Mouse (Mus musculus): ENCODE results near the gene Chrm3. TPM values are rescaled to one million over a fixed set of nuclear protein-coding genes. Genes with fewer than 3 reads are reported as not detected.
A peak's percentile ranks its signal among the peaks of the same experiment; 100 is the strongest.

The Chrm3 gene
- total and polyA plus RNA-seq, 3 experiments = 0.47 to 1.2 (median 0.89) TPM

- Histone ChIP-seq H3K27ac (no peak overlapping the region), H3K36me3 (ENCODE audit: control insufficient read depth, insufficient read depth, low read length) (no peaks in the 10 kb centered on the region)
- intact Hi-C loops (cut with DNase I) = loop anchor here (2.0 to 10.0 kb wide), 3 partner anchors 463 to 1683 kb away; no protein-coding TSS in a partner anchor
Measured at GRCm38 (mm10) chr13:9881930-9882329, 478.7 kb downstream of the Chrm3 start.

GRCm38 (mm10) chr13:9880401-9880800 lies 480.2 kb downstream of the Chrm3 start:
- 80% methylated on average over 4 of the region's 4 CpGs for WGBS
- no peaks in the 10 kb centered on the region for H3K27me3 ChIP-seq (ENCODE audit: control insufficient read depth, insufficient read depth, low read length)
- peaks cover 2% of the 10 kb centered on the region for H3K4me1 ChIP-seq (ENCODE audit: control insufficient read depth, insufficient read depth, low read length)
- no peaks in the 10 kb centered on the region for H3K36me3 ChIP-seq (ENCODE audit: control insufficient read depth, insufficient read depth, low read length)
- no peak for DNase-seq
- H3K27ac ChIP-seq = no peak overlapping the region
- no peak for TF ChIP-seq EP300 (IDR thresholded peaks at IDR 0.05; ENCODE audit: insufficient read depth, low read depth, low read length)
- no peak for TF ChIP-seq POLR2A (IDR thresholded peaks at IDR 0.05; ENCODE audit: insufficient read depth, low read depth, low read length)
- no peak for TF ChIP-seq CTCF (IDR thresholded peaks at IDR 0.05)
- H3K9ac ChIP-seq (ENCODE audit: low read depth, low read length) = no peak overlapping the region
- no peaks in the 10 kb centered on the region for H3K79me2 ChIP-seq (replicated peaks; ENCODE audit: control insufficient read depth, insufficient read depth, low read length)
- intact Hi-C loops (cut with DNase I) = loop anchor here (2.0 to 10.0 kb wide), 3 partner anchors 464 to 1684 kb away; no protein-coding TSS in a partner anchor
- H3K4me3 ChIP-seq = no peak overlapping the region

More at GRCm38 (mm10) chr13:9881930-9882329, 478.7 kb downstream of the Chrm3 start:
- no peaks in the 10 kb centered on the region for H3K27me3 ChIP-seq (ENCODE audit: control insufficient read depth, insufficient read depth, low read length)
- H3K79me2 ChIP-seq (replicated peaks; ENCODE audit: control insufficient read depth, insufficient read depth, low read length) = no peaks in the 10 kb centered on the region
- peaks cover 2% of the 10 kb centered on the region for H3K4me1 ChIP-seq (ENCODE audit: control insufficient read depth, insufficient read depth, low read length)
- H3K9ac ChIP-seq (ENCODE audit: low read depth, low read length) = no peak overlapping the region
- WGBS = 29% methylated on average over 4 of the region's 4 CpGs
- no peak for DNase-seq
- TF ChIP-seq CTCF (IDR thresholded peaks at IDR 0.05) (no peak), POLR2A (IDR thresholded peaks at IDR 0.05; ENCODE audit: insufficient read depth, low read depth, low read length) (no peak), EP300 (IDR thresholded peaks at IDR 0.05; ENCODE audit: insufficient read depth, low read depth, low read length) (no peak)
- no peak overlapping the region for H3K4me3 ChIP-seq

- no peak for DNase-seq
- TF ChIP-seq EP300 (IDR thresholded peaks at IDR 0.05; ENCODE audit: insufficient read depth, low read depth, low read length) (no peak), POLR2A (IDR thresholded peaks at IDR 0.05; ENCODE audit: insufficient read depth, low read depth, low read length) (no peak), CTCF (IDR thresholded peaks at IDR 0.05) (no peak)
- no peak overlapping the region for H3K9ac ChIP-seq (ENCODE audit: low read depth, low read length)
- H3K4me1 ChIP-seq (ENCODE audit: control insufficient read depth, insufficient read depth, low read length) = peaks cover 2% of the 10 kb centered on the region
- H3K79me2 ChIP-seq (replicated peaks; ENCODE audit: control insufficient read depth, insufficient read depth, low read length) = no peaks in the 10 kb centered on the region
- no peak overlapping the region for H3K4me3 ChIP-seq
- no peaks in the 10 kb centered on the region for H3K36me3 ChIP-seq (ENCODE audit: control insufficient read depth, insufficient read depth, low read length)
- WGBS = 88% methylated on average over 7 of the region's 7 CpGs
- intact Hi-C loops (cut with DNase I) = no loop called here
- no peaks in the 10 kb centered on the region for H3K27me3 ChIP-seq (ENCODE audit: control insufficient read depth, insufficient read depth, low read length)
- no peak overlapping the region for H3K27ac ChIP-seq
Measured at GRCm38 (mm10) chr13:9878596-9879010, 482.0 kb downstream of the Chrm3 start.

- intact Hi-C loops (cut with DNase I) = no loop called here
- no peak overlapping the region for H3K27ac ChIP-seq
- no peak overlapping the region for H3K4me3 ChIP-seq
- no peak overlapping the region for H3K9ac ChIP-seq (ENCODE audit: low read depth, low read length)
- peak in 1 of 2 experiments; percentile 23 for DNase-seq
- no peaks in the 10 kb centered on the region for H3K4me1 ChIP-seq (ENCODE audit: control insufficient read depth, insufficient read depth, low read length)
- H3K36me3 ChIP-seq (ENCODE audit: control insufficient read depth, insufficient read depth, low read length) = no peaks in the 10 kb centered on the region
- 70% methylated on average over 3 of the region's 3 CpGs for WGBS
- TF ChIP-seq CTCF (IDR thresholded peaks at IDR 0.05) (no peak), EP300 (IDR thresholded peaks at IDR 0.05; ENCODE audit: insufficient read depth, low read depth, low read length) (no peak), POLR2A (IDR thresholded peaks at IDR 0.05; ENCODE audit: insufficient read depth, low read depth, low read length) (no peak)
- no peaks in the 10 kb centered on the region for H3K27me3 ChIP-seq (ENCODE audit: control insufficient read depth, insufficient read depth, low read length)
- H3K79me2 ChIP-seq (replicated peaks; ENCODE audit: control insufficient read depth, insufficient read depth, low read length) = no peaks in the 10 kb centered on the region
Measured at GRCm38 (mm10) chr13:9873377-9873776, 487.3 kb downstream of the Chrm3 start.

- H3K4me1 ChIP-seq (ENCODE audit: control insufficient read depth, insufficient read depth, low read length) = no peaks in the 10 kb centered on the region
- no peaks in the 10 kb centered on the region for H3K27me3 ChIP-seq (ENCODE audit: control insufficient read depth, insufficient read depth, low read length)
- H3K9ac ChIP-seq (ENCODE audit: low read depth, low read length) = no peak overlapping the region
- H3K79me2 ChIP-seq (replicated peaks; ENCODE audit: control insufficient read depth, insufficient read depth, low read length) = no peaks in the 10 kb centered on the region
- 96% methylated on average over 2 of the region's 2 CpGs for WGBS
- DNase-seq = no peak
- no peaks in the 10 kb centered on the region for H3K36me3 ChIP-seq (ENCODE audit: control insufficient read depth, insufficient read depth, low read length)
- TF ChIP-seq POLR2A (IDR thresholded peaks at IDR 0.05; ENCODE audit: insufficient read depth, low read depth, low read length) (no peak), CTCF (IDR thresholded peaks at IDR 0.05) (no peak), EP300 (IDR thresholded peaks at IDR 0.05; ENCODE audit: insufficient read depth, low read depth, low read length) (no peak)
- no peak overlapping the region for H3K27ac ChIP-seq
- intact Hi-C loops (cut with DNase I) = no loop called here
- no peak overlapping the region for H3K4me3 ChIP-seq
Measured at GRCm38 (mm10) chr13:9866161-9866560, 494.5 kb downstream of the Chrm3 start.

- Histone ChIP-seq H3K27ac (no peak overlapping the region), H3K4me3 (no peak overlapping the region), H3K79me2 (replicated peaks; ENCODE audit: control insufficient read depth, insufficient read depth, low read length) (no peaks in the 10 kb centered on the region), H3K4me1 (ENCODE audit: control insufficient read depth, insufficient read depth, low read length) (no peaks in the 10 kb centered on the region), H3K27me3 (ENCODE audit: control insufficient read depth, insufficient read depth, low read length) (no peaks in the 10 kb centered on the region; the same call in 1 of the 2 replicates), H3K9ac (ENCODE audit: low read depth, low read length) (no peak overlapping the region), H3K36me3 (ENCODE audit: control insufficient read depth, insufficient read depth, low read length) (no peaks in the 10 kb centered on the region)
- intact Hi-C loops (cut with DNase I) = loop anchor here (10.0 kb wide), 2 partner anchors 163 to 383 kb away; no protein-coding TSS in a partner anchor
- WGBS = 70% methylated on average over 3 of the region's 3 CpGs
- no peak for DNase-seq
- TF ChIP-seq POLR2A (IDR thresholded peaks at IDR 0.05; ENCODE audit: insufficient read depth, low read depth, low read length) (no peak), CTCF (IDR thresholded peaks at IDR 0.05) (no peak), EP300 (IDR thresholded peaks at IDR 0.05; ENCODE audit: insufficient read depth, low read depth, low read length) (no peak)
Measured at GRCm38 (mm10) chr13:9847515-9847914, 513.1 kb downstream of the Chrm3 start.
